8 mouse cellular contexts compared by ENCODE assay signal in genomic region chr11:116661291-116661947, GRCm38 (mm10). TPM values are rescaled to one million over a fixed set of nuclear protein-coding genes. Genes with fewer than 3 reads are reported as not detected.
DNase-seq lines count a peak whose midpoint lies in the region; ATAC-seq and TF ChIP-seq lines count a peak whose summit lies in the region.

No protein-coding gene starts in this region.

- H3K4me3 ChIP-seq in hindbrain, embryonic 14.5 days (replicated peaks; ENCODE audit: low read length): no peak overlapping the region
- H3K4me3 ChIP-seq in olfactory bulb, adult 2 months (ENCODE audit: insufficient read depth, low read depth, low read length): no peak overlapping the region

- TF ChIP-seq POLR2A in olfactory bulb, adult 2 months (IDR thresholded peaks at IDR 0.05; ENCODE audit: insufficient read depth, low read depth, low read length): no peak

- H3K4me2 ChIP-seq in hindbrain, embryonic 14.5 days (replicated peaks): peak overlapping the region; percentile 17

- peaks cover 51% of the 10 kb centered on the region for H3K4me1 ChIP-seq in hindbrain, embryonic 14.5 days (replicated peaks; ENCODE audit: control insufficient read depth, insufficient read depth, low read length)
- H3K4me1 ChIP-seq in olfactory bulb, adult 2 months (ENCODE audit: control insufficient read depth, insufficient read depth, low read length): peaks cover 70% of the 10 kb centered on the region

- ATAC-seq in cerebellum, adult (ENCODE audit: insufficient number of reproducible peaks, low FRiP score, low TSS enrichment): no peak
- ATAC-seq in hindbrain, embryonic 14.5 days (ENCODE audit: low FRiP score): peak; percentile 67; the same call in 1 of the 2 replicates
- ATAC-seq in megakaryocyte progenitor cell, adult 5-6 weeks (replicated peaks; ENCODE audit: poor library complexity): no peak

- H3K27ac ChIP-seq in hindbrain, embryonic 14.5 days: peak overlapping the region; percentile 83
- H3K27ac ChIP-seq in olfactory bulb, adult 2 months (ENCODE audit: insufficient read depth, low read depth, low read length): peak overlapping the region; percentile 52

- H3K9me3 ChIP-seq in hindbrain, embryonic 14.5 days (ENCODE audit: control insufficient read depth, low read length): no peaks in the 10 kb centered on the region

- H3K27me3 ChIP-seq in hindbrain, embryonic 14.5 days (ENCODE audit: control insufficient read depth, insufficient read depth, low read length): no peaks in the 10 kb centered on the region

- peak; percentile 57 for DNase-seq in cerebellum, adult 9-10 months
- peak; percentile 41 for DNase-seq in ovary, postnatal 36 days (ENCODE audit: low spot score)
- DNase-seq in ovary, adult 18-20 months (ENCODE audit: low spot score): no peak
- DNase-seq in hindbrain, embryonic 14.5 days (ENCODE audit: low spot score): peak; percentile 62
- DNase-seq in gastrocnemius, postnatal 4 days (ENCODE audit: low spot score in 2 of 2): no peak

- 10% methylated on average over 13 of the region's 13 CpGs for WGBS in hindbrain, embryonic 14.5 days
- 6% methylated on average over 13 of the region's 13 CpGs for WGBS in olfactory bulb, adult 2 months

- no peaks in the 10 kb centered on the region for H3K36me3 ChIP-seq in hindbrain, embryonic 14.5 days (replicated peaks; ENCODE audit: control insufficient read depth, insufficient read depth)

- no peak for TF ChIP-seq CTCF in olfactory bulb, adult 2 months (IDR thresholded peaks at IDR 0.05; ENCODE audit: insufficient read depth, low read depth, low read length)

- peak overlapping the region; percentile 45 for H3K9ac ChIP-seq in hindbrain, embryonic 14.5 days

RNA-seq across cellular contexts. Expression of gene Cygb, which starts 7.3 kb away (rescaled TPM):
- 26.5 and 29.7 TPM in 2 replicates for polyA plus RNA-seq in hindbrain, embryonic 14.5 days (2014; fragmentation: Nextera tagmentation; extraction: Ambion mirVana)
- polyA plus RNA-seq in olfactory bulb, adult 2 months (2012; ENCODE audit: insufficient read depth, insufficient read length, low replicate concordance, missing spikeins): not detected in 2 replicates
- total RNA-seq in megakaryocyte progenitor cell, adult 5-6 weeks (2015): not detected in 2 replicates
- not detected in 2 replicates for total RNA-seq in megakaryocyte progenitor cell, adult 5-6 weeks (2017)
- 10 to 100 TPM; 26.5 to 30.5 TPM for total RNA-seq in gastrocnemius, postnatal 4 days (2021)

RNA-seq across cellular contexts. Expression of gene Prcd, which starts 8.1 kb away (rescaled TPM):
- 2.8 and 3.5 TPM in 2 replicates for polyA plus RNA-seq in hindbrain, embryonic 14.5 days (2014; fragmentation: Nextera tagmentation; extraction: Ambion mirVana)
- polyA plus RNA-seq in olfactory bulb, adult 2 months (2012; ENCODE audit: insufficient read depth, insufficient read length, low replicate concordance, missing spikeins): not detected in 2 replicates
- total RNA-seq in megakaryocyte progenitor cell, adult 5-6 weeks (2015): 0.47 TPM in 1 of 2 replicates, not detected in the other
- 0.17 TPM in 1 of 2 replicates, not detected in the other for total RNA-seq in megakaryocyte progenitor cell, adult 5-6 weeks (2017)
- total RNA-seq in gastrocnemius, postnatal 4 days (2021): under 1 TPM; 0.86 to 0.91 TPM

RNA-seq across cellular contexts. Expression of gene Rhbdf2, which starts 34.6 kb away (rescaled TPM):
- polyA plus RNA-seq in hindbrain, embryonic 14.5 days (2014; fragmentation: Nextera tagmentation; extraction: Ambion mirVana): 1.1 and 1.2 TPM in 2 replicates
- polyA plus RNA-seq in olfactory bulb, adult 2 months (2012; ENCODE audit: insufficient read depth, insufficient read length, low replicate concordance, missing spikeins): not detected in 2 replicates
- 3.7 and 4.9 TPM in 2 replicates for total RNA-seq in megakaryocyte progenitor cell, adult 5-6 weeks (2015)
- total RNA-seq in megakaryocyte progenitor cell, adult 5-6 weeks (2017): 2.7 and 3.5 TPM in 2 replicates
- 1 to 10 TPM; 7.4 to 9.1 TPM for total RNA-seq in gastrocnemius, postnatal 4 days (2021)

Comparison
In these comparisons a context has a peak if more than half of its experiments do, and no peak if none do; other contexts are left out.
1. DNase-seq: peak in cerebellum, adult 9-10 months (single experiment), ovary, postnatal 36 days (single experiment) and hindbrain, embryonic 14.5 days (single experiment); none in ovary, adult 18-20 months (single experiment) and gastrocnemius, postnatal 4 days (0 of 2).
2. RNA of gene Cygb, which starts 7.3 kb away (total RNA-seq): 26.5 to 30.5 TPM in gastrocnemius, postnatal 4 days; not detected in megakaryocyte progenitor cell, adult 5-6 weeks; every median in the first group is over 10 times any median in the second.